Mouse (Mus musculus) forebrain, embryonic 15.5 days (tissue): ENCODE results near the gene Zfp281. TPM values are rescaled to one million over a fixed set of nuclear protein-coding genes. Genes with fewer than 3 reads are reported as not detected.

Source experiments
- ATAC-seq: fragments of 200-750 bp; cut with Nextera tagmentation; replicated peaks from 2 replicates; pipeline ENCODE4 v1.8.0; 2017; ENCODE audit warnings: mild to moderate bottlenecking, moderate TSS enrichment, moderate library complexity
- H3K27ac ChIP-seq: fragments of 300-500 bp; sonication (generic); replicated peaks from 2 replicates; pipeline ENCODE4 v1.5.1; 2015; ENCODE audit warnings: mild to moderate bottlenecking, inconsistent platforms
- H3K27me3 ChIP-seq: fragments of 300-500 bp; sonication (generic); 2 replicates; pipeline ENCODE4 v1.6.1; 2015; ENCODE audit warnings: inconsistent platforms
- H3K36me3 ChIP-seq: fragments of 300-500 bp; sonication (generic); 2 replicates; pipeline ENCODE4 v1.6.1; 2015; ENCODE audit warnings: mild to moderate bottlenecking, inconsistent platforms
- H3K4me1 ChIP-seq: fragments of 300-500 bp; sonication (generic); 2 replicates; pipeline ENCODE4 v1.6.1; 2015; ENCODE audit warnings: inconsistent platforms
- H3K4me2 ChIP-seq: fragments of 300-500 bp; sonication (generic); replicated peaks from 2 replicates; pipeline ENCODE4 v1.6.1; 2015; ENCODE audit warnings: mild to moderate bottlenecking, inconsistent platforms
- H3K4me3 ChIP-seq: fragments of 300-500 bp; sonication (generic); 2 replicates; pipeline ENCODE4 v1.5.1; 2015; ENCODE audit warnings: mild to moderate bottlenecking, inconsistent platforms
- H3K9ac ChIP-seq: fragments of 300-500 bp; sonication (generic); replicated peaks from 2 replicates; pipeline ENCODE4 v1.6.1; 2015; ENCODE audit warnings: mild to moderate bottlenecking, inconsistent platforms
- H3K9me3 ChIP-seq: fragments of 300-500 bp; sonication (generic); 2 replicates; pipeline ENCODE4 v1.6.1; 2016; ENCODE audit warnings: inconsistent platforms
- WGBS: fragments of 180-500 bp; shearing (Covaris S2); methylation state at CpG from one replicate; pipeline ENCODE4 v1.1.7; 2015; ENCODE audit warnings: mixed read lengths; 5-methylcytosine and 5-hydroxymethylcytosine counted together
- polyA plus RNA-seq: library from polyadenylated mRNA; unstranded; fragments of >200 nt; fragmentation: Nextera tagmentation; extraction: Ambion mirVana; gene quantifications from 2 replicates; pipeline ENCODE4 v1.2.1, GENCODE M21; 2015

Zfp281 gene
- polyA plus RNA-seq, 1 experiment from 2014 or later: 29.2 TPM

DNA sequence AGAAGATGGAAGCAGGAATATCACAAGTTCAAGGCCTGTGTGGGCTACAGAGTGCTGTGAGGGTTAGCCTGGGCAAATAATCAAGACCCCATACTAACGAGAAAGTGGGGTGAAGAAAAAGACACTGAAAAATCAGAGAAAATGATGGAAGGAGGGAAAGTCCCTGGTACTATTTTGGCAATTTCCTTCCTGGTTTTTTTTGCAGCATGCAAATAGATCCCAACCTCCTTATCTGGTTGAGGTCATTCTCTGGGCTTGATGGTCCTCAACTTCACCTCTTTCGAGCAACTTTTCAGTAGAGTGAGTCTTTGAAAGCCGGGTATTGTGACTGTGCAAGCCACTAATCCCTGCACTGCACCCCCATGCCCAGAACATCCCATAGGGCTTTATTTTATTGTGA, 24.6 kb upstream of the Zfp281 start:
- H3K27ac ChIP-seq: no peak overlapping the region
- no peaks in the 10 kb centered on the region for H3K27me3 ChIP-seq
- no peaks in the 10 kb centered on the region for H3K9me3 ChIP-seq
- no peaks in the 10 kb centered on the region for H3K36me3 ChIP-seq
- H3K4me3 ChIP-seq: no peak overlapping the region
- no peak overlapping the region for H3K9ac ChIP-seq
- 77% methylated on average over 3 of the region's 3 CpGs for WGBS
- no peak overlapping the region for H3K4me2 ChIP-seq
- no peaks in the 10 kb centered on the region for H3K4me1 ChIP-seq
- ATAC-seq: no peak

DNA sequence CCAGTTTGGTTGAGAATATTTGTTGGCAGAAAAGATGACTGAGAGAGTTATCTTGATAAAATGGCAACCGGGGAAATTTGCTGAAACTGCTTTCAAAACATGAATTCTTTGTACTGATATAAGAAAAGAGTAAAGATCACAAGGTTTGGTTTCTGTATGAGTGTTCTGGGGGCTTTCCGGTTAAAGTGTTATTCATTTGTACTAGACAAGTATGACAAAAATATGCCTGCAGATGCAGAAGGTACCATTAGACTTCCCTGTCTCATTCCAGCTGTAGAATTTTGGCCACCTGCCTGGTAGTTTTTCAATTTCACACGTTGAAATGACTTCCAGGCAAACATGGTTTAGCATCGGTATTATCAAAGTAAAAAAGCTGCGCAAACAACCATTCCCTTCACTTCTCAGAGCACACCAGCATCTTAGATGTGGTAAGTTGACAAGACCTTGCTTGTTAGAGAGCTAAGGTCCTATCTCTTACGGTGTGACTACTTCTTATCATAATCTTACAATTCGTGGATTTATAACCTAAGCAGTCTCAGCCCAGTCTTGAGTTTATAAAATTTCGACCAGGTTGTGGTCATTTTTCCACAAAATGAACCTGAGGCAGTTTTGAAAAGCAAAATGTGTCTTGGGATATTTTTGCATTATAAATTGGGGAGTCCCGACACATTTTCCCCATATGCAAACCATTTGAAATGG, 23.9 kb upstream of the Zfp281 start:
- WGBS: 86% methylated on average over 9 of the region's 9 CpGs
- Histone ChIP-seq H3K4me1 (no peaks in the 10 kb centered on the region), H3K4me2 (no peak overlapping the region), H3K27ac (no peak overlapping the region), H3K9ac (no peak overlapping the region), H3K4me3 (no peak overlapping the region), H3K36me3 (no peaks in the 10 kb centered on the region), H3K27me3 (no peaks in the 10 kb centered on the region), H3K9me3 (no peaks in the 10 kb centered on the region)
- ATAC-seq: no peak

DNA sequence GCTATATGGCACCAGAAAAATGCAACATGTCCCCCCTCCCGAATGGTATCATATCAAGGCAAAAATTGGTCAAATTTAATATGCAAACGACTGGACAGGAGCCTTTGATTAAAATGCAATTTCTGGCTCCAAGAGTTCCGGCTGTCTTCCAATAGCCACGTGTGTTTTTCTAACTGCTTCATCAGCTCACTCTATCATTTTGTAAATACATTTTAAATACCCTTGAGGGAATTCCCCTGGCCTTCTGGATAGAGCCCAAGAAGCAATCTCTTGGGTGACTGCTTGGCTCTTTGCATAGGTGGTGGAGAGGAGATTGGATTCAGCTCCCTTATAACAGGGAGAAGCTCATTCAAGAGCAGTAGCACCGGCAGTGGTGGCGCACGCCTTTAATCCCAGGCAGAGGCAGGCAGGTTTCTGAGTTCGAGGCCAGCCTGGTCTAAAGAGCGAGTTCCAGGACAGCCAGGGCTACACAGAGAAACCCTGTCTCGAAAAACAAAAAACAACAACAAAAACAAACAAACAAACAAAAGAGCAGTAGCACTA, 23.3 kb upstream of the Zfp281 start:
- no peak overlapping the region for H3K4me3 ChIP-seq
- 88% methylated on average over 10 of the region's 10 CpGs for WGBS
- ATAC-seq: no peak

DNA sequence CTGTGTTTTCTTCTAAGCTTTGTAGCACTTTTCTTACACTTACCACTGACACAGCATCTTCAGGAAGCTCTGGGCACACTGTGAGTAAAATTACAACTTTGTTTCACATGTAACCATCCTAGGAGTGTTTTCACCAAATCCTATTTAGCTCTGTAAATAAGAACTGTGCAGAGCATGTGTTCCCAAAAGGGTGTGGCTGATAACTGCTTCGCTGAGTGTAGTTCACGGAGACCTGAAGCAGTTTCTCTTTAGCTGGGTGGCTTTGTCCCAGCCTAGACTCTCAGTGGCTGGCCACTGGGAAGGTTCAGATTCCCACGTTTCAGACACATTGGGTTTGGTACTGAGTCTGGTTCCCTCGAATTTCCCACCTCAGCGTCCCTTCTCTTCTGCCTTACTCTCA, 22.4 kb upstream of the Zfp281 start:
- H3K4me1 ChIP-seq: no peaks in the 10 kb centered on the region
- WGBS: 85% methylated on average over 5 of the region's 5 CpGs
- H3K9me3 ChIP-seq: no peaks in the 10 kb centered on the region
- H3K4me2 ChIP-seq: no peak overlapping the region
- H3K27ac ChIP-seq: no peak overlapping the region
- H3K27me3 ChIP-seq: no peaks in the 10 kb centered on the region
- no peak overlapping the region for H3K4me3 ChIP-seq
- no peaks in the 10 kb centered on the region for H3K36me3 ChIP-seq
- ATAC-seq: no peak
- H3K9ac ChIP-seq: no peak overlapping the region

More for the DNA sequence above, 23.3 kb upstream of the Zfp281 start:
- H3K4me1 ChIP-seq: no peaks in the 10 kb centered on the region
- no peak overlapping the region for H3K4me2 ChIP-seq
- H3K9ac ChIP-seq: no peak overlapping the region
- H3K36me3 ChIP-seq: no peaks in the 10 kb centered on the region
- H3K9me3 ChIP-seq: no peaks in the 10 kb centered on the region
- H3K27me3 ChIP-seq: no peaks in the 10 kb centered on the region
- no peak overlapping the region for H3K27ac ChIP-seq

DNA sequence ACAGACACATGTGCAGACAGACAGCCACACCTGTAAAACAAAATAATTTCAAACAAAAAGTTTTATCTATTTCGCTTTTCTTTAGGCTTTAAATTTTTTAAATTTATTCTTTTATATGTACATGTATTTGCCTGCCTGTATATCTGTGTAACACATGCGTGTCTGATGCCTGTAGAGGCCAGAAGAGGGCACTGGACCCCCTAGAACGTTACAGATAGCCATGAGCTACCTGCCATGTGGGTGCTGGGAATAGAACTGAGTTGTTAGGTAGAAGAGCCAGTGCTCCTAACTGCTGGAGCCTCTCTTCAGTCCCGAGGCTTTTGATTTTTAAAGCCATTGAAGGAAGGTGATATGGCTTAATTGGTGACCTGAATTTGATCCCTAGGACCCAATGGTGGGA, 20.5 kb upstream of the Zfp281 start:
- no peaks in the 10 kb centered on the region for H3K27me3 ChIP-seq
- no peaks in the 10 kb centered on the region for H3K9me3 ChIP-seq
- no peak overlapping the region for H3K4me2 ChIP-seq
- no peak overlapping the region for H3K9ac ChIP-seq
- H3K4me3 ChIP-seq: no peak overlapping the region
- H3K4me1 ChIP-seq: no peaks in the 10 kb centered on the region
- no peak overlapping the region for H3K27ac ChIP-seq
- ATAC-seq: no peak
- no peaks in the 10 kb centered on the region for H3K36me3 ChIP-seq
- WGBS: 85% methylated on average over 4 of the region's 4 CpGs

DNA sequence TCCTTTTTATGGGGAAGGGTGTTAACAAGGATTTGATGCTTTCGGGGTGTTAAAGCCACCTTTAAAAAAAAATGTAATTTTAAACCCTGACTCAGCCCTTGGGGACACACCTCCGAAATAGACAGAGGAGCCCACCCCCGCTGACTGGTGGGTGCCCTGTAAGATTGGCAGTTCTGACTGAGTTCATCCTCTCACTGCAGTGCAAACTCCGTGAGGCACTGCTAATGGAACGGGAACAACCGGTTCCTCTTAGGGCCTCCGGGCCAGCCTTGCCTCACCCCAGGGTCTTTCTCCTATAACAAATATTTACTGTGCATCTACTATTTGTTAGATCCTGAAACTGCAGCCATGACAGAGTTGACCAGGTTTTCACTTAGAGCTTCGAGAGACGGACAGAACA, 18.9 kb upstream of the Zfp281 start:
- Histone ChIP-seq H3K27ac (no peak overlapping the region), H3K9me3 (no peaks in the 10 kb centered on the region), H3K36me3 (no peaks in the 10 kb centered on the region), H3K4me3 (no peak overlapping the region), H3K9ac (no peak overlapping the region), H3K4me2 (no peak overlapping the region), H3K27me3 (no peaks in the 10 kb centered on the region), H3K4me1 (no peaks in the 10 kb centered on the region)
- no peak for ATAC-seq
- 81% methylated on average over 9 of the region's 9 CpGs for WGBS

DNA sequence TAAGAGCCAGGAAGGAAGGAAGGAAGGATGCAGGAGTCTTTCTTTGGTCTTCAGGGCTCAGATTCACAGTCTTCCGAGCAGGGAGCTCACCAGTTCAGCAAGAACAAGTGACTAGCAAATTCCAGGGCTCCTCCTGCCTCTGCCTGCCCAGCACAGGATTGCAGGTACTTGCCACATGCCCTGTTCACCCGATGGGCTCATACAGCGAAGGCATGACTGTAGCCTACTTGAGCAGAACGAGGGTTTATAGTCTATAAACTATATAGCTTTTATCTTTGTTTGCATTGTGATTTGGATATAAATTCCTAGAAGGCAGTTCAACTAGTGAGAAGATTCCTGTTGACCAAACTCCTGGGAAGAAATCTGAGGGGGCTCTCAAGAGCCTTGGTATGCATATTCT, 18.4 kb upstream of the Zfp281 start:
- Histone ChIP-seq H3K4me2 (no peak overlapping the region), H3K9me3 (no peaks in the 10 kb centered on the region), H3K27me3 (no peaks in the 10 kb centered on the region), H3K27ac (no peak overlapping the region), H3K4me1 (no peaks in the 10 kb centered on the region), H3K9ac (no peak overlapping the region), H3K36me3 (no peaks in the 10 kb centered on the region), H3K4me3 (no peak overlapping the region)
- ATAC-seq: no peak
- WGBS: 87% methylated on average over 4 of the region's 4 CpGs

DNA sequence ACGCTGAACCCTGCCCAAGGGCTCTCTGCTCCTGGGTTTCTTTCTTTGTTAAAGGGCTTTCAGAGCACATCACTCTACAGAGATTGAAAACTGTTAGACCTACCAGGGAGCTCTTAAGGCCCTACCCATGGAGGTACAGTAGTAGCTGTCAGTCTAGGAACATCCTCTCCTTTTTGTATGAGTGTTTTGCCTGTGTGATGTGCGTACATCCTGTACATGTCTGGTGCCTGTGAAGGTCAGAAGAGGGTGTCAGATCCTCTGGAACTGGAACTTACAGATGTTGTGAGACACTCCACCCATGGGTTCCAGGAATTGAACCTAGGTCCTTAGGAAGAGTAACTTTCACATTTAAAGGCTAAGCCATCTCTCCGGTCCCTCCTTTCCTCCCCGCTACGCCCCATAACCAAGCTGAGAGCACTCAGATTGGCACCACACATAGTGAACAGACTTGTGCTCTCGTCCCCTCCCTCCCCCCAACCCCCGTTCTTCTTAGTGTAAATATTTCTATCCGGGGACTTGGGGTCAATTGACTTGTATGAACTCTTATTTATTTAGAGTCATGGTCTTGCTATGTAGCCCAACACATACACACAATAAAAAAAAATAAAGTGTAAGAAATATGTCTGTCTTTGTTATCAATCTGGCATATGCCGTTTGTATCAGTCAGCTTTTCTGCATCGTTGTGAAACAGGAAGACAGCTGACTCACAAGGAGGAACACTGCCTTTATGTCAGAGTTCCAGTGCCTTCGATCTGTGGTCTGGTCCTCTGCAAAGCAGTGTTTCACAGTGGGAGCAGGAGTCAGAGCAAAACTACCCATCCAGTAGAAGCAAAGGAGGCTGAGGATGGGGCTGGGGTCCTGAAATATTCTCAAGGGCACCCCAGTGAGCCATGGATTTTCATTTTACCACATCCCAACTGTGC, 16.1 kb upstream of the Zfp281 start:
- Histone ChIP-seq H3K9ac (no peak overlapping the region), H3K4me2 (no peak overlapping the region), H3K4me1 (no peaks in the 10 kb centered on the region), H3K36me3 (no peaks in the 10 kb centered on the region), H3K27me3 (no peaks in the 10 kb centered on the region), H3K27ac (no peak overlapping the region), H3K4me3 (no peak overlapping the region), H3K9me3 (no peaks in the 10 kb centered on the region)
- 87% methylated on average over 11 of the region's 11 CpGs for WGBS
- ATAC-seq: no peak

DNA sequence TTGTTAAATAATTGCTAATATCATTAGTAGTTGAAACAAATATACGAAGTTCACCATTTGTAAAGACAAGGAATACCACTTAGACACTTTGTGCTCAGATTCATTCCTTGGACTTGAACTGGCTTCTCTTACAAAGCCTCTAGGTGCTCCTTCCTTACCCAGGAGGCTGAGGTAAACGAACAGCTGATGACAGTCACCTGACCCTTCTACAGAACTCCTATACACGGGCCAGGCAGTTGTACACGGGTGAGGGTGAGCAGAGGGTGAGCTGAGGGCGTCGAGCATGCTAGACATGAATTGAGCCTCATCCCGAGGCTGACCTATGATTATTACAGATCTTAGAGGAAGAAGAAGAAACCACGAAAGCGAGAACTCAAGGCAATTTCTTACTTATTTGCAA, 12.9 kb upstream of the Zfp281 start:
- Histone ChIP-seq H3K4me2 (no peak overlapping the region), H3K4me3 (no peak overlapping the region), H3K4me1 (no peaks in the 10 kb centered on the region), H3K9me3 (no peaks in the 10 kb centered on the region), H3K27ac (no peak overlapping the region), H3K27me3 (no peaks in the 10 kb centered on the region), H3K36me3 (no peaks in the 10 kb centered on the region), H3K9ac (no peak overlapping the region)
- 75% methylated on average over 9 of the region's 9 CpGs for WGBS
- ATAC-seq: no peak

DNA sequence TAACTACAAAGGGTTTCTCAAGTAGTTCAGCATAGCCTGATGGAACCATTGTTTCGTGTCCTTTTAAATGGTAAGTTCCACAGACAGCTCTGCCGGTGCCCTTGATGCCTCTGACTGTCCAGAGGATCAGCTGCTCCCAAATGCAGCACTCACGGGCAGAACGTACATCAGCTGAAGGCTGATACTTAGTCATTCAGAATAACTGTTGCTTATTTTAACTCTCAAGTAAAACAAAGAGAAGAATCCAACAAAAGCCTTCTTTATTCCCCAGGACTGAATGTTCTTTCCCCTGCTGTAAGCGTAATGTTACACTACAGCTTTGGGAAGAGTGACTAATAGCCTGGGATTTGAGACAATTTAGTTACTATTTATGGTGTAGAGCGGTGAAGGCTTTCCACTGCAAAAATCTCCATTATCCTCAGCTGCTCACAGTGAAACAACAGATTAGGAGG, 11.4 kb upstream of the Zfp281 start:
- Histone ChIP-seq H3K4me3 (no peak overlapping the region), H3K9me3 (no peaks in the 10 kb centered on the region), H3K27me3 (no peaks in the 10 kb centered on the region), H3K9ac (no peak overlapping the region), H3K36me3 (no peaks in the 10 kb centered on the region), H3K4me2 (no peak overlapping the region), H3K4me1 (no peaks in the 10 kb centered on the region), H3K27ac (no peak overlapping the region)
- ATAC-seq: no peak
- WGBS: 34% methylated on average over 6 of the region's 6 CpGs

DNA sequence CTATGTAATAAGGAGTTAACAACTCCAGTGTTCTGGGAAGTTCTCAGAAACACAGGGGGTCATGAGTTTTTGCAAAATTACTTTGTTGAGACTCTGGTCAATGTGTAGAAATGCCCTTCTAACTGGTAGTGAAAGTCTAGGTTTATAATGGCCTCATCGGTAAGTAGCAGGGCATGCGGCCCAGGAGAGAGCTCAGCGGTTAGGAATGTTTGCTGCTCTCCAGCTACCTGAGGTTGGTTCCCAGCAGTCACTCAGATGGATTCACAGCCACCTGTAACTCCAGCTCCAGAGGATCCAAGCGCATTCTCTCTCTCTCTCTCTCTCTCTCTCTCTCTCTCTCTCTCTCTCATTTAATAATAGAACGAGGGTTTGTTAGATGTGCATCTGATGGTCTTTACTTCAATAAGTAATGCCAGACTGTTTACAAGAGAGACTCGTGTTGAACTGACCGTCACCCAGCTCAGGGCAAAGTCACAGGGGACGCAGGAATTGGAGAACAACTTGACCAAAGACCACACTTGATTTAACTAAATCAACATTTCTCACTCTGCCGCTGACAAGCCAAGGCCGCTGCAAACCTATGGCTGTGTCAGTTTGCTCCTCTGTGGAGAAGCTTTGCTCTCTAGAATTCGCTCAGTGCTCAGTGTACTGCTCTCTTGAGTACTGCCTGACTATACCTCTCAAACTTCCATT, 9.8 kb upstream of the Zfp281 start:
- Histone ChIP-seq H3K9ac (no peak overlapping the region), H3K9me3 (no peaks in the 10 kb centered on the region), H3K4me3 (no peak overlapping the region), H3K36me3 (no peaks in the 10 kb centered on the region), H3K4me2 (no peak overlapping the region), H3K27me3 (no peaks in the 10 kb centered on the region), H3K27ac (no peak overlapping the region), H3K4me1 (no peaks in the 10 kb centered on the region)
- WGBS: 94% methylated on average over 11 of the region's 11 CpGs
- ATAC-seq: no peak
